Mouse (Mus musculus): ENCODE measurements around the gene Gm20388.
A peak's percentile ranks its signal among the peaks of the same experiment; 100 is the strongest.

Gm20388 gene

GRCm38 (mm10) chr8:120378306-120378705, 467.7 kb downstream of the Gm20388 start:
- DNase-seq: peak; percentile 78

- no peak for DNase-seq
These were observed 468.4 kb downstream of the Gm20388 start for GRCm38 (mm10) chr8:120379015-120379414.

GRCm38 (mm10) chr8:120381865-120382264, 471.2 kb downstream of the Gm20388 start:
- no peak for DNase-seq

GRCm38 (mm10) chr8:120382436-120383203, 472.0 kb downstream of the Gm20388 start:
- DNase-seq: peak; percentile 94

GRCm38 (mm10) chr8:120383204-120383560, 472.5 kb downstream of the Gm20388 start:
- no peak for DNase-seq

GRCm38 (mm10) chr8:120383713-120384112, 473.1 kb downstream of the Gm20388 start:
- DNase-seq: no peak

- DNase-seq: no peak
These were observed 474.1 kb downstream of the Gm20388 start for GRCm38 (mm10) chr8:120384745-120385144.

- no peak for DNase-seq
These were observed 477.6 kb downstream of the Gm20388 start for GRCm38 (mm10) chr8:120388246-120388645.

- DNase-seq: no peak
These were observed 480.0 kb downstream of the Gm20388 start for GRCm38 (mm10) chr8:120390598-120390997.

- no peak for DNase-seq
These were observed 481.2 kb downstream of the Gm20388 start for GRCm38 (mm10) chr8:120391856-120392255.

- DNase-seq: no peak
These were observed 482.4 kb downstream of the Gm20388 start for GRCm38 (mm10) chr8:120393085-120393484.

GRCm38 (mm10) chr8:120393871-120394275, 483.2 kb downstream of the Gm20388 start:
- peak; percentile 55 for DNase-seq

- no peak for DNase-seq
These were observed 485.3 kb downstream of the Gm20388 start for GRCm38 (mm10) chr8:120395892-120396291.

GRCm38 (mm10) chr8:120396756-120397155, 486.1 kb downstream of the Gm20388 start:
- no peak for DNase-seq

GRCm38 (mm10) chr8:120397444-120398411, 487.1 kb downstream of the Gm20388 start:
- DNase-seq: peak; percentile 45

- peak; percentile 40 for DNase-seq
These were observed 488.7 kb downstream of the Gm20388 start for GRCm38 (mm10) chr8:120399212-120399934.

- DNase-seq: no peak
These were observed 490.6 kb downstream of the Gm20388 start for GRCm38 (mm10) chr8:120401216-120401615.

- no peak for DNase-seq
These were observed 491.1 kb downstream of the Gm20388 start for GRCm38 (mm10) chr8:120401712-120402111.

- no peak for DNase-seq
These were observed 493.1 kb downstream of the Gm20388 start for GRCm38 (mm10) chr8:120403606-120404269.

- DNase-seq: peak; percentile 76
These were observed 494.0 kb downstream of the Gm20388 start for GRCm38 (mm10) chr8:120404609-120405036.

GRCm38 (mm10) chr8:120406008-120406632, 495.5 kb downstream of the Gm20388 start:
- DNase-seq: no peak

- DNase-seq: peak; percentile 86
These were observed 497.1 kb downstream of the Gm20388 start for GRCm38 (mm10) chr8:120407701-120408240.
